Mouse (Mus musculus) neural tube, embryonic 11.5 days (tissue): Measurements from ENCODE around the gene Gpr19. TPM values are rescaled to one million over a fixed set of nuclear protein-coding genes. Genes with fewer than 3 reads are reported as not detected.
A peak's percentile ranks its signal among the peaks of the same experiment; 100 is the strongest.

Experiments
- ATAC-seq: fragments of 200-750 bp; cut with Nextera tagmentation; 2 replicates; pipeline ENCODE4 v1.8.0; 2017; ENCODE audit warnings: moderate number of reproducible peaks, mild to moderate bottlenecking, moderate TSS enrichment, moderate library complexity; ENCODE audit not compliant: insufficient read depth, low FRiP score, low TSS enrichment
- DNase-seq: peaks from one replicate; pipeline ENCODE4 v3.0.0-alpha.2; 2015; ENCODE audit warnings: low spot score
- H3K27ac ChIP-seq: fragments of 300-500 bp; sonication (generic); 2 replicates; pipeline ENCODE4 v1.5.1; 2014; ENCODE audit warnings: low read depth, mild to moderate bottlenecking, low read length
- H3K27me3 ChIP-seq: fragments of 300-500 bp; sonication (generic); 2 replicates; pipeline ENCODE4 v1.6.1; 2014; ENCODE audit warnings: mild to moderate bottlenecking, low read length, mixed read lengths; ENCODE audit not compliant: control insufficient read depth, insufficient read depth
- H3K36me3 ChIP-seq: fragments of 300-500 bp; sonication (generic); 2 replicates; pipeline ENCODE4 v1.6.1; 2014; ENCODE audit warnings: mild to moderate bottlenecking, low read length, moderate library complexity, mixed read lengths; ENCODE audit not compliant: control insufficient read depth, insufficient read depth
- H3K4me1 ChIP-seq: fragments of 300-500 bp; sonication (generic); 2 replicates; pipeline ENCODE4 v1.6.1; 2014; ENCODE audit warnings: low read length, mixed read lengths; ENCODE audit not compliant: control insufficient read depth, insufficient read depth
- H3K4me2 ChIP-seq: fragments of 300-500 bp; sonication (generic); 2 replicates; pipeline ENCODE4 v1.6.1; 2014; ENCODE audit warnings: low read depth, mild to moderate bottlenecking, moderate library complexity
- H3K4me3 ChIP-seq: fragments of 300-500 bp; sonication (generic); 2 replicates; pipeline ENCODE4 v1.5.1; 2014; ENCODE audit warnings: low read depth, low read length
- H3K9ac ChIP-seq: fragments of 300-500 bp; sonication (generic); 2 replicates; pipeline ENCODE4 v1.6.1; 2014; ENCODE audit warnings: mild to moderate bottlenecking, low read length
- H3K9me3 ChIP-seq: fragments of 300-500 bp; sonication (generic); 2 replicates; pipeline ENCODE4 v1.6.1; 2016; ENCODE audit warnings: low read length; ENCODE audit not compliant: control insufficient read depth
- WGBS: fragments of 180-500 bp; shearing (Covaris S2); extraction: QIAGEN DNeasy Blood & Tissue Kit; methylation state at CpG from one replicate; pipeline ENCODE4 v1.1.7; 2014; 5-methylcytosine and 5-hydroxymethylcytosine counted together
- polyA plus RNA-seq: library from polyadenylated mRNA; unstranded; fragments of >200 nt; fragmentation: Nextera tagmentation; extraction: Ambion mirVana; gene quantifications from 2 replicates; pipeline ENCODE4 v1.2.1, GENCODE M21; 2014

The Gpr19 gene
- polyA plus RNA-seq, 1 experiment from 2014 or later, result 31.0 TPM

GRCm38 (mm10) chr6:134872236-134872635 lies 26.1 kb downstream of the Gpr19 start:
- 82% methylated on average over 2 of the region's 2 CpGs for WGBS
- peaks cover 15% of the 10 kb centered on the region for H3K36me3 ChIP-seq
- no peak for DNase-seq

GRCm38 (mm10) chr6:134870887-134871286 lies 27.5 kb downstream of the Gpr19 start:
- 90% methylated on average over 4 of the region's 4 CpGs for WGBS
- Histone ChIP-seq H3K36me3 (peaks cover 15% of the 10 kb centered on the region), H3K9ac (no peak overlapping the region)

More at GRCm38 (mm10) chr6:134872236-134872635, 26.1 kb downstream of the Gpr19 start:
- H3K9me3 ChIP-seq, result no peaks in the 10 kb centered on the region
- H3K27me3 ChIP-seq, result no peaks in the 10 kb centered on the region
- H3K4me3 ChIP-seq, result no peak overlapping the region
- ATAC-seq, result no peak
- no peaks in the 10 kb centered on the region for H3K4me1 ChIP-seq
- no peak overlapping the region for H3K9ac ChIP-seq
- H3K27ac ChIP-seq, result no peak overlapping the region
- H3K4me2 ChIP-seq, result no peak overlapping the region

GRCm38 (mm10) chr6:134870209-134870742 lies 28.1 kb downstream of the Gpr19 start:
- Histone ChIP-seq H3K9ac (no peak overlapping the region), H3K4me2 (no peak overlapping the region), H3K27me3 (no peaks in the 10 kb centered on the region), H3K4me1 (no peaks in the 10 kb centered on the region), H3K27ac (no peak overlapping the region), H3K36me3 (peaks cover 15% of the 10 kb centered on the region), H3K9me3 (no peaks in the 10 kb centered on the region), H3K4me3 (no peak overlapping the region)
- ATAC-seq (no peak), DNase-seq (no peak)
- 89% methylated on average over 12 of the region's 12 CpGs for WGBS

More at GRCm38 (mm10) chr6:134870887-134871286, 27.5 kb downstream of the Gpr19 start:
- no peak for ATAC-seq
- H3K4me1 ChIP-seq, result no peaks in the 10 kb centered on the region
- H3K4me3 ChIP-seq, result no peak overlapping the region
- no peak overlapping the region for H3K4me2 ChIP-seq
- no peak for DNase-seq
- H3K27ac ChIP-seq, result no peak overlapping the region
- no peaks in the 10 kb centered on the region for H3K9me3 ChIP-seq
- no peaks in the 10 kb centered on the region for H3K27me3 ChIP-seq

- Histone ChIP-seq H3K27me3 (no peaks in the 10 kb centered on the region), H3K36me3 (peaks cover 15% of the 10 kb centered on the region), H3K4me2 (no peak overlapping the region), H3K4me1 (no peaks in the 10 kb centered on the region), H3K27ac (no peak overlapping the region), H3K9ac (no peak overlapping the region), H3K4me3 (no peak overlapping the region), H3K9me3 (no peaks in the 10 kb centered on the region)
- ATAC-seq (no peak), DNase-seq (no peak)
- whole genome bisulfite sequencing, result 95% methylated on average over 3 of the region's 3 CpGs
These were observed 31.1 kb downstream of the Gpr19 start for GRCm38 (mm10) chr6:134867325-134867724.

GRCm38 (mm10) chr6:134866113-134866512 lies 32.3 kb downstream of the Gpr19 start:
- Histone ChIP-seq H3K4me1 (no peaks in the 10 kb centered on the region), H3K27me3 (no peaks in the 10 kb centered on the region), H3K27ac (no peak overlapping the region), H3K4me3 (no peak overlapping the region), H3K4me2 (no peak overlapping the region), H3K36me3 (peaks cover 15% of the 10 kb centered on the region), H3K9me3 (no peaks in the 10 kb centered on the region), H3K9ac (no peak overlapping the region)
- WGBS, result 91% methylated on average over 7 of the region's 7 CpGs
- ATAC-seq (no peak), DNase-seq (no peak)

- WGBS, result 1% methylated on average over 19 of the region's 19 CpGs
- H3K36me3 ChIP-seq, result no peaks in the 10 kb centered on the region; the same call in 1 of the 2 replicates
- peak; percentile 84 for ATAC-seq
These were observed 35.2 kb downstream of the Gpr19 start for GRCm38 (mm10) chr6:134863146-134863545.

GRCm38 (mm10) chr6:134862671-134863104 lies 35.7 kb downstream of the Gpr19 start:
- no peaks in the 10 kb centered on the region; the same call in 1 of the 2 replicates for H3K36me3 ChIP-seq
- no peaks in the 10 kb centered on the region for H3K27me3 ChIP-seq
- H3K9ac ChIP-seq, result no peak overlapping the region
- peak overlapping the region; percentile 33 for H3K4me2 ChIP-seq
- ATAC-seq (peak; percentile 90), DNase-seq (peak; percentile 72)
- no peaks in the 10 kb centered on the region for H3K4me1 ChIP-seq
- H3K27ac ChIP-seq, result 0 out of 2 replicates have a peak overlapping the region, but pooled peaks have one; percentile 24
- H3K9me3 ChIP-seq, result no peaks in the 10 kb centered on the region
- peak overlapping the region; percentile 12; the same call in 1 of the 2 replicates for H3K4me3 ChIP-seq
- 15% methylated on average over 13 of the region's 13 CpGs for WGBS

More at GRCm38 (mm10) chr6:134863146-134863545, 35.2 kb downstream of the Gpr19 start:
- Histone ChIP-seq H3K4me1 (no peaks in the 10 kb centered on the region), H3K4me2 (peak overlapping the region; percentile 33), H3K9ac (no peak overlapping the region), H3K27ac (0 out of 2 replicates have a peak overlapping the region, but pooled peaks have one; percentile 24), H3K4me3 (peak overlapping the region; percentile 12; the same call in 1 of the 2 replicates), H3K27me3 (no peaks in the 10 kb centered on the region), H3K9me3 (no peaks in the 10 kb centered on the region)
- peak; percentile 99 for DNase-seq

- WGBS, result 87% methylated on average over 12 of the region's 12 CpGs
- no peaks in the 10 kb centered on the region; the same call in 1 of the 2 replicates for H3K36me3 ChIP-seq
- H3K27ac ChIP-seq, result no peak overlapping the region
These were observed 37.0 kb downstream of the Gpr19 start for GRCm38 (mm10) chr6:134861386-134861785.

GRCm38 (mm10) chr6:134860275-134860674 lies 38.1 kb downstream of the Gpr19 start:
- no peak overlapping the region for H3K9ac ChIP-seq
- no peaks in the 10 kb centered on the region for H3K27me3 ChIP-seq
- no peaks in the 10 kb centered on the region for H3K36me3 ChIP-seq
- no peak for ATAC-seq
- DNase-seq, result no peak
- H3K4me2 ChIP-seq, result no peak overlapping the region
- no peak overlapping the region for H3K27ac ChIP-seq
- no peak overlapping the region for H3K4me3 ChIP-seq
- 74% methylated on average over 4 of the region's 4 CpGs for WGBS
- H3K9me3 ChIP-seq, result no peaks in the 10 kb centered on the region
- no peaks in the 10 kb centered on the region for H3K4me1 ChIP-seq

More at GRCm38 (mm10) chr6:134861386-134861785, 37.0 kb downstream of the Gpr19 start:
- Histone ChIP-seq H3K9ac (no peak overlapping the region), H3K4me1 (no peaks in the 10 kb centered on the region), H3K27me3 (no peaks in the 10 kb centered on the region), H3K4me2 (no peak overlapping the region), H3K9me3 (no peaks in the 10 kb centered on the region), H3K4me3 (no peak overlapping the region)
- no peak for DNase-seq
- no peak for ATAC-seq
